Mouse (Mus musculus) fibroblast of lung, adult 2 months (primary cell): Measurements from ENCODE around the gene Olfr609.
"Not testable (repeated sequence)": the region's sequence is repeated elsewhere in the genome, so short reads cannot be mapped to it uniquely, and the experiment has no call there.

Experiments used
- DNase-seq: peaks from one replicate; pipeline ENCODE4 v3.0.0-alpha.2; 2011; ENCODE audit warnings: low read depth

The Olfr609 gene

GRCm38 (mm10) chr7:103497962-103498361 is at the start of gene Olfr609:
TSS of gene Olfr609 (minus strand) at chr7:103498062.
- no peak for DNase-seq

DNA sequence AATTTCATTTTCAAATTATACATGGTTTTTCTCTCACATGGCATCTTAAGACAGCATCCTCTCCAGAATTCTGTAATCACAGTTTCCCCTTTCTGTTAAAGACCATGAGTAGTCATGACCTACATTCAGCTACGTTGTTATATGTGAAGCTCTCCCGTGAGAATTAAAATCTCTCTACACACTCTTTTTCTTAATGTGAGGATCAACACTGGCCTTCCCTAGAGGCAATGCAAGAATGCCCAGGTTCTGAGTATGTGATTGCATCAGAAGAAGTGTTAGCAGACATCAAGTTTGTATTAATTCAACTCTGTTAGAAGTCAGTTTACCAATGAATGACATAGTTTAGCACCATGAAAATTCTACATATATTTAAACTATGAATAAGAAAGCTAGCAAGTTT is 44.8 kb upstream of the Olfr609 start, which contains the start of gene Olfr612:
Gene Olfr612, minus strand, starts transcription at position 101 of the 400 bp plus-strand sequence.
- DNase-seq = not testable (repeated sequence)

DNA sequence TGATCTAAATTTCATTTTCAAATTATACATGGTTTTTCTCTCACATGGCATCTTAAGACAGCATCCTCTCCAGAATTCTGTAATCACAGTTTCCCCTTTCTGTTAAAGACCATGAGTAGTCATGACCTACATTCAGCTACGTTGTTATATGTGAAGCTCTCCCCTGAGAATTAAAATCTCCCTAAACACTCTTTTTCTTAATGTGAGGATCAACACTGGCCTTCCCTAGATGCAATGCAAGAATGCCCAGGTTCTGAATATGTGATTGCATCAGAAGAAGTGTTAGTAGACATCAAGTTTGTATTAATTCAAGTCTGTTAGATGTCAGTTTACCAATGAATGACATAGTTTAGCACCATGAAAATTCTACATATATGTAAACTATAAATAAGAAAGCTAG is 22.9 kb upstream of the Olfr609 start, which contains the start of gene Olfr611:
Gene Olfr611, minus strand, starts transcription at position 101 of the 400 bp plus-strand sequence.
- not testable (repeated sequence) for DNase-seq

GRCm38 (mm10) chr7:103512022-103512421 is 14.2 kb upstream of the Olfr609 start, which contains the start of gene Olfr610:
TSS of gene Olfr610 (minus strand) at chr7:103512122.
- DNase-seq = no peak

- DNase-seq = not testable (repeated sequence)
These were observed 20.8 kb downstream of the Olfr609 start for GRCm38 (mm10) chr7:103477106-103477505.

- no peak for DNase-seq
These were observed 28.3 kb downstream of the Olfr609 start, which contains the start of gene Olfr608 for GRCm38 (mm10) chr7:103469577-103469976. TSS of gene Olfr608 (plus strand) at chr7:103469877.

DNA sequence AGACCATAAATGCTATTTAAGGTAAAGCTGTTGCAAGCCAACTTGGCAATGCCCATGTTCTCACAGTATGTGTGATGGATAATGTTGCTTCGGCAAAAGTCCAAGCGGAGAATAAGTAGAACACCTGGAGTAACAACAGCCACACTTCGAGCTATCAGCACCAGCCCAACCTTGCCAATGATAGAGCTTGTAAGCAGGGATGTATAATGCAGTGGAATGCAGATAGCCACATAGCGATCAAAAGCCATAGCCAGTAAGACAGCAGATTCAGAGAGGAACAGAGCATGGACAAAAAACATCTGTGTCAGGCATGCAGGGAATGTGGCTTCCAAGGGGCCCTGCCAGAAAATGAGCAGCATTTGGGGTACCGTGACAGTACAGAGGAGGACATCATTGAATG is 37.3 kb downstream of the Olfr609 start:
- DNase-seq = no peak

DNA sequence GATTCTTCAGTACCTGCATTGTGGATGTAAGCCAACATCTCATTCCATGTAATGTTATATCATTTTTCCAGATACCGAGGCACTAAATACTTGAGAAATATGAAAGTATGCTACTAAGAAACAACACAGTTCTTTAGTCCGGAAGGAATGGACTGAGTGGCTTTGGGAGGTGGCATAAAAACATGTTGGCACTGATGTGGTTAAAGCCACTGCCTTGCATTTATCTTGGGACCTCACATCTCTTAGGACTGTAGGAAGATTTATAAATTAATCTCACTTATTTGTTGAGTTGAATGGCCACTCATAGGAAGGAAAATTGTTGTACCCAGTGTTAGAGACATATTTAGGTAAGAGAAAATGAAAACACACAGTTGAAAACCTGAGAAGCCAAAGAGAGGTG is 49.1 kb downstream of the Olfr609 start, which contains the start of gene Olfr606:
Gene Olfr606, plus strand, starts transcription at position 301 of the 400 bp plus-strand sequence.
- no peak for DNase-seq

- no peak for DNase-seq
These were observed 52.5 kb downstream of the Olfr609 start, which contains the start of gene Olfr605 for GRCm38 (mm10) chr7:103445339-103445738. TSS of gene Olfr605 (minus strand) at chr7:103445439.
